Mouse (Mus musculus) liver, adult 2 months (tissue): ENCODE data around the gene Sorbs1.

ENCODE experiments used
- CTCF ChIP-seq: fragments of 200-500 bp; IDR thresholded peaks from 2 replicates; pipeline ENCODE4 v1.5.1; 2011; ENCODE audit warnings: low read depth, low read length, control low read depth
- POLR2A ChIP-seq: fragments of 200-500 bp; IDR thresholded peaks from 2 replicates; pipeline ENCODE4 v1.6.1; 2011; ENCODE audit warnings: low read length, control low read depth; ENCODE audit not compliant: insufficient read depth; ENCODE audit errors: extremely low read depth

DNA sequence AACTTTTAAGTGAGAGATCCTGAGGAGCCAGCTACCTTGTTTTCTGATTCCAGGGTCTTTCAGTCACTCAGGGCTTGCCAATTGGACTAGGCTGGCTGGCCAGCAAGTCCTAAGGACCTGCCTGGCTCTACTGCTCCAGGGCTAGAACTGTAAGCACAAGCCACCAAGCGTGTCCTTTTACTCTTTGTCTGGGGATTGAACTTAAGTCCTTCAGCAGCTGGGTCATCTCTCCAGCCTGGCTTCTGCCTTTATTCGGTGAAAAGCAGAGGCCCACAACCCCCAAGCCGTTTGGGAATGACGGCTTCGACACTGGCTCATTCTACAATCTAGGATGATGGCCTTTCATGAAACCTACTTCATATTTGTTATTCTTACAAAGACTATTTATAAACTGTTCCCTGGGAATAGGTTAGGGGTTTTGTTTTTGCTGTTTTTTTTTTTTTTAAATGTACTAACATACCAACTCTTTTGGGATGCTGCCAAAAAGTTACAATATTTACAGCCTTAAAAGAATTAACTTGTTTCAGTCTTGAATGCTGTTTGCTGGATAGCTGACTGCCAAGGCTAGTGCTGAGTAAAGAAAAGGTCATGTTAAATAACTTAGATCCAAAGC, 167.2 kb downstream of the Sorbs1 start:
- TF ChIP-seq CTCF, result no peak
- no peak for TF ChIP-seq POLR2A
